Mouse (Mus musculus) heart, postnatal 25 days (tissue): ENCODE measurements around the gene Nup85. TPM values are rescaled to one million over a fixed set of nuclear protein-coding genes. Genes with fewer than 3 reads are reported as not detected.

Experiments used
- DNase-seq: peaks from one replicate; pipeline ENCODE4 v3.0.0; 2022; ENCODE audit warnings: low spot score
- intact Hi-C: fragments of 180-260 bp; cut with DNase I; formaldehyde crosslinking; loops from one replicate; pipeline ENCODE4 v1.15.1; 2025
- total RNA-seq, 2 experiments: library from RNA; stranded (reverse); gene quantifications; 2 replicates each; pipeline ENCODE4 v1.2.3; 2021

The Nup85 gene
- total RNA-seq, 2 experiments from 2014 or later = 20.4 to 25.1 TPM

DNA sequence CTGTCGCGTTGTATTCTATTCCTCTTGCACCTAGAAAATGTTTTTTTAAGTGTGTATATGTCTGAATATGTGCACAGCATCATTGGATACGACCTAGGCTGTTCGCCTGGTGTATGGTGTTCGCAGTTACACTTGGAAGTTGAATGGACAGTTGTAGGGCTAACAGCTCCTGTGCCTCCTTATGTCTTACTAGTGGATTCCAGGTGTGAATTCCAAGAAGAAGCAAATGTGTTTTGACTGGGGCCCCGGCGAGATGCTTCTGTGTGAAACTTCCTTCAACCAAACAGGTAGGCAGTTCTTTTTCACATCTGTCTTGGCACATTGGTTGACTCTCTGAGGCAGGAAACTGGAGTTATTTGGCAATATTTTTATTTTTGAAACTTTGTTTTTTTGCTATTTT is 727 bp downstream of the Nup85 start:
- no peak for DNase-seq
- intact Hi-C loops = loop anchor here (2.0 to 5.0 kb wide), 2 partner anchors 38 to 83 kb away; partner anchors contain the start of gene Mrps7

DNA sequence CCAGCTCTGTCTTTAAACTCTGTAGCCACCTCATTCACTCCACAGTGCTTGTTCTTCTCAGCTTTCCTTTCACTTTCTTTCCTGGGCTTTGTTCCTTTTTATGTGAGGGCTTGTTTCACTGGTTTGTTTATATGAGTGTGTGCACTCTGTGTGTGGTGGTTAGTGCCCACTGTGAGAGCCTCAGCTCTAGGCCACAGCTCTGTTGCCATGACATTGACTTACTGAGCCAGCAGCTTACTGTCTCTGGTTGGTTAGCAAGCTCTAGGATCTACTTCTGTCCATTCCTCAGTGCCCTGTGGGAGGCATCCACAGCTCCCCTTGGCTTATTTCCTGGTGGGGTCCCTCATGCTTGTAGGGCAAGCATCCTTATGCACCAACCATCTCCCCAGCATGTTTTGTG is 14.8 kb downstream of the Nup85 start:
- intact Hi-C loops = no loop called here
- DNase-seq = no peak

DNA sequence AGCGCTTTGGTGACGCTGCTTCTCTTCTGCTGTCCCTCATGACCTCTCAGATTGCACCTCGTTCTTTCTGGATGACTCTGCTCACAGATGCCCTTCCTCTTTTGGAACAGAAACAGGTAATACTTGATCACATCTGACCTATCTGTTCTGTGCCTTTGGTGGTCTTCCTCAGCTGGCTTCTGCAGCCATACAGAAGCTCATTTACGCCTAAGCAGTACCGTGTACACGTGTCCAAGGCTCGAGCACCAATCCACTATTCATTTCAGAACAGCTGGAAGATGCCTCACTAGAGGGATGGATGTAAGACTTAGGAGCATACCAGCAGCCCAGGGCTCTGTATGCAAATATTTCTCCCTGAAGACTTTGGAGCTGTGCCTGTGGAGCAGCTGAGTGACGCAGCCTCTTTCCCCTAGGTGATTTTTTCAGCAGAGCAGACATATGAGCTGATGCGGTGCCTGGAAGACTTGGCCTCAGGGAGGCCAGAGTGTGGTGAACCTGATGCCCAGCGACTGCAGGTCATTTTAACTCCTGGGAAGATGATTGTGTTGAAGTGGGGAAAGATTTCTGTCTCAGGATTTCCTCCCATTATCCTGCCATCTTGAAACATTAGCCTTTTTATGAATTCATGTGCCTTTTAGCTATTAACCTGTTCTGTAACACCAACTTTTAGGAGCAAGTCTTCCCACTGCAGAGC is 18.8 kb downstream of the Nup85 start:
- intact Hi-C loops = no loop called here
- no peak for DNase-seq

DNA sequence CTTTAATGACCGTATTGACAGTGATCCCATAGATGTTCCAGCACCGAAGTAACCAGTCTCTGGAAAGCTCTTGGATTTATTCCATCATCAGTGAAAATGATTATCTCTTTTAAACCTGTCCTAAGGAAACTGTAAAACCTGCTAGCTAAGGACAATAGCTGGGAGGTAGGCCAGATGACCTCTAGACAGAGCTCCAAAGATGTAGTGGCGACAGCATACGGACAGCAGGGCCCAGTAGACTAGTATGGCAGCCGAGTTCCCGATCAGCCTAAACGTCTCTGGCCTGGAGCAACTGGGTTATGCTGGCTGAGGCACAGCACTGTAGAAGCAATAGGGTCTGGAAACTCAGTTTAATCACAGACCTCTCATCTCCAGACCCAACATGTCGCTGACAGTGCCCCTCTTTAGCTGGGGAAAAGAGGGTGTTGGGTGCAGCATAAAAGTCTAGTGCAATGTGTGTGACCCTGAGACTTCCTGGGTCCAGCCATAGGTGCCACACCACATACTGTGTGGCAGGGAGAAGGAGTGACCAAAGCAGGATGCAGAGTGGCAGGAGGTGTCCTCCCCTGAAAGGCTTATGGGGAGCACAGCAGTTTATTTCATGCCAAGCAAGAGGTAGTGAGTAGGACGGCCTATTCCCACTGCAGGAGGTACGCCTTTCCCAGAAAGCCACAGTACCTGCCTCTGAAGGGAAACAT is 20.3 kb downstream of the Nup85 start:
- no peak for DNase-seq
- intact Hi-C loops = no loop called here

DNA sequence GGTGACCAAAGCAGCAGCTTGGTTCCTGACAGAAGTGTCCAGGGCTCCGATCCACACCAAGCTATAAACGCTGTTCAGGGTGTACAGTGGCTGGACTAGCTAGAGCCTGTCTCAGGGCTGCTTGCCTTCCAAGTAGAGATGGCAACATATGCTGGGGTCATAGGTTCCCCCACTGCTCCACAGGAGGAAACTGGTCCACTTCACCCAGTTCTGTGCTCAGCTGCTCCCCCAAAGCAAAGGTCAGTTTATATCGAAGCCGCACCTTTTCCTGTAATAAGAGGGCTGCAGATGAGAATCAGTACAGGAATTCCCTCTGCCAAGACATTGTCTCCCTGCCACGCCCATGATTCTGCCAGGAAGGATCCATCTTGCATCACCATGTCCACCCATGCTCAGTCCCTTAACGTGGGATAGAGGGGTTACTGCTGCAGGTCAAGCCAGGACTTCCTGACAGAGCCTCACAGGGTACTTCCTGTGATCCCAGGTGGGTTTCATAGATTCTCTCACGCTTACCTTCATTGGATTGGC is 21.4 kb downstream of the Nup85 start:
- DNase-seq = no peak
- intact Hi-C loops = no loop called here

DNA sequence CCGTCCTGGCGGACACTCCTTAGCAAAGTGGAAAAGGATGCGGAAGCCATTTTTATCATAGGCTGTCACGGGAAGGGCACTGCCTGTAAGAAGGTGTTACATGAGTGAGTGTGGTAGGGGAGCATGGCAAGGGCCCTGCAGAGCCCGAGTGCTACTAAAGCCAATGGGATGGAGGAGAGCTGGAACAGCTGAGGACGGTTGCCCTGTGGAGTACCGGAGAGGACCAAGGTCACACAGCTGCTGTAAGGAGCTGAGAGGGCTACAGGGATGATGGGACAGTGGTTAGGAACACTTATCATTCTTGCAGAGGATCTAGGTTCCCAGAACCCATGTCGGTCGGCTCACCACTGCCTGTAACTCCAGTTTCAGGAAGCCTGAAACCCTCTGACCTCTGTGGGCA is 22.2 kb downstream of the Nup85 start:
- intact Hi-C loops = no loop called here
- DNase-seq = no peak

DNA sequence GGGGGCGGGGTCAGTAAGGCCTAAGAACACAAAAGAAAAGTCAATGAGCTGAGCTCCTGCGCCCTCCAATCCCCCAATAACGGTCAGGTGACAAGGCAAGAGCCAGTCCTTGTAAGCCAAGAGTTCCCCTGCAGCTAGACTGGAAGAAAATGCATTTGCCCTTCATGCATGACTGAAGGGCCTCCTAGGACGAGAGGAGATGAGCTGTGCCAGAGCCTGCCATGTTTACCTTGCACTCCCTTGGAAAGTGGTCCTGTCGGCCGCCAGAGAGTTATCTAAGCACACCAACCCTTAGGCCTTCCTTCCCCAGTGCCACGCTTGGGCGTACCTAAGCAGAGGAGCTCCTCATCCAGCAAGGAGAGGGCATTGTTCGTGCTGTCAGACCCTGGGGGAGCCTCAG is 23.8 kb downstream of the Nup85 start:
- intact Hi-C loops = no loop called here
- no peak for DNase-seq

DNA sequence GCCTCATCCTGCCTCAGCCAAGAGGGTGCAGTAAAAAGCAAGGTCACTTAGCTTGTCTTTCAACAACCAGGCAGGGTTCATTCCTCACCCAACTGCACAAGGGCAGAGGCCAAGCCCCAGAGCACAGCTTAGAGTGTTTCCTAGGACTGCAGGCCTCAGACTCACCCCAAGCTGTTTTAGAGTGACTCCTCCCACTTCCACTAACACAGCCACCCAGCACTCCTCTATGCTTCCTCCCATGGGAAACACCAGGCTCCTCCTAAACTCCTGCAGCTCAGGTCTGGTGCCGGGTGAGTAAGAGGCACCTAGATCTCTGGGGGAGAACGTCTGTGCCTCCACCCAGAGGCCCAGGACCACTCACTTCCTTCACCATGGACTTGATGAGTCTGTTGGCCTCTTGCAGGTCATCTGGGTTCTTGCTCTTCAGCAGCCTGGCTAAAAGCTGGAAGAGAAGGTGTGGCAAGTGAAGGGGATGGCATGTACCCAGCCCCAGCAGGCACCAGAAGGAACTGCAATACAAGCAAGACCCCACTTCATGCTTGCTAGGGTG is 26.4 kb downstream of the Nup85 start:
- intact Hi-C loops = no loop called here
- no peak for DNase-seq

DNA sequence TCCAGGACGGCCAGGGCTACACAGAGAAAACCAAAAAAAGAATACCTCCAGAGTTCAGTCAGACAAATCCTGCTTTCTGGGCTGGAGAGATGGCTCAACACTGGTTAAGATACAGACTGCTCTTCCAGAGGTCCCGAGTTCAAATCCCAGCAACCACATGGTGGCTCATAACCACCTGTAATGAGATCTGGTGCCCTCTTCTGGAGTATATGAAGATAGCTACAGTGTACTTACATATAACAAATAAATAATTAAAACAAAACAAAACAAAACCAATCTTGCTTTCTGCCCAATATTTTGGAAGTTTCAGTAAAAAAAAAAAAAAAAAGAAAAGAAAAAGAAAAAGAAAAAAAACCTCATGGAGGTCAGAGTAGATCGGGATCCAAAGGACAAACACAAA is 31.0 kb downstream of the Nup85 start:
- DNase-seq = no peak
- intact Hi-C loops = no loop called here

DNA sequence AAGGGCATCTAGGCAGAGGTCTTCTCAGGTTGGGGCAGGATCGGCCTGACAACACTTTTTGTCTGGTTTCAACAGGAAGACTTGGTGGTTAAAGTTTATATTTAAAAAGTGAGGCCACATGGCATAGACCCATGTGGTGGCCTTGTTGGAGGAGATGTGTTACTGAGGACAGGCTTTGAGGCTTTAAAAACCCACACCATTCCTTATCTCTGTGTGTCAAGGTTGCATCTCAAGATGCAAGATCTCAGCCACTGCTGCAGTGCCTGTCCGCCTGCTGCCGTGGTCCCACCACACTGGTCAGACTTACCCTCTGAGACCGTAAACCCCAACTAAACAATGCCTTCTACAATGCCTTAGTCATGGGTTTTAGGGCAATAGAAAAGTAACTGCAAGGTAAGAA is 34.1 kb downstream of the Nup85 start:
- no peak for DNase-seq
- intact Hi-C loops = no loop called here

DNA sequence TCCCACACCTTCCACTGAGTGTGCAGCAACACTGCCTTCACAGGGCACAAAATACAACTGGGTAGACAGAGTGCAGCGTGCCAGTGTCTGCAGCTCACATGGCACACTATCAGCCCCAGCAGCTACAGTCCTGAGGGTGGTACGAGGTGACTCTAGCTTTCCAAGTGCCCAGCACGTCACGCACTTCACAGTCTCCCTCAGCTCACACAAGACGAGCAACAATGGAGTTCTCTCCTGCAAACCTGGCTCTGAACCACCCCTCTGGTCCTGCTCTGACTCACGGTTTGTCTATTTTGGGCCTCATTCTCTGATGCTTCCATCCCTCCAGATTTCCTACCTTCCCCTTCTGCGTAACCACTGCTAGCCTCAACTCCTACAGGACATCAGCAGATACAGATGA is 35.5 kb downstream of the Nup85 start:
- intact Hi-C loops = loop anchor here (5.0 kb wide), 1 partner anchor 172 kb away; no protein-coding TSS in a partner anchor
- DNase-seq = no peak

DNA sequence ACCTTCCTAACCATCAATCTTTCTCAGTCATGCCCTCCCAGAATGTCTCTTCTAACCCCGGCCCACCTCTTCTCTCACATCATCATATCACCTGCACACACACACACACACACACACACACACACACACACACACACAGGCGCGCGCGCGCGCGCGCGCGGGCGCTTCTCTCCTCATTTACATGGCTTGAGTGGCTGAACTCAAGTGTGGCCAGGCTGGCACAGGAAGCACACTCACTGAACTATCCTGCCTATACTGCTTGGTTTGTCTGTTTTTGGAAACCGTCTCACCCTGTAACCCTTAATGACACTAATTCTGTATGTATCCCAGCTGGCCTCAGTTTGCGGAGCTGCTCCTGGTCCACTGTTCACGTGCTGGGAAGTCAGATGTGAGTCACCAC is 36.5 kb downstream of the Nup85 start:
- intact Hi-C loops = loop anchor here (5.0 kb wide), 1 partner anchor 173 kb away; no protein-coding TSS in a partner anchor

DNA sequence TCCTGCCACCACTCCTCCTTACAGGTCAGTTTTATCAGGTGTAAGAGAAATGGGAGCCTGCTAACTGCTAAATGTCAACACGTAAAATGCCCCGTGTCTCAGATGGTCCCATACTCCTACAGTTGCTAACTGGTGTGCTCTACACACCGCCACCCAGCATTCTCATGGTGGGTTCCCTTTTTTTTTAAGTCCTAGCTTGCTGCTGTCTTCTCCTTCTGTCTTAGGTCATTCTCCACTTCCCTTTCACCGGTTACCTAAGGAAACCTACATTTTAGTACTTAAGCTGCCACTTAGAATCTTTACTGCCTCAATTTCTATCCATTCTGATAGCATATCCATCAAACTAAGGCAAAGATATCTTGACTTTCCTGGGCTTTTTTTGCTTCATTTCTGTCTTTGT is 36.9 kb downstream of the Nup85 start:
- no peak for DNase-seq
- intact Hi-C loops = loop anchor here (5.0 kb wide), 1 partner anchor 174 kb away; no protein-coding TSS in a partner anchor

More for the DNA sequence above, 36.5 kb downstream of the Nup85 start:
- DNase-seq = no peak

DNA sequence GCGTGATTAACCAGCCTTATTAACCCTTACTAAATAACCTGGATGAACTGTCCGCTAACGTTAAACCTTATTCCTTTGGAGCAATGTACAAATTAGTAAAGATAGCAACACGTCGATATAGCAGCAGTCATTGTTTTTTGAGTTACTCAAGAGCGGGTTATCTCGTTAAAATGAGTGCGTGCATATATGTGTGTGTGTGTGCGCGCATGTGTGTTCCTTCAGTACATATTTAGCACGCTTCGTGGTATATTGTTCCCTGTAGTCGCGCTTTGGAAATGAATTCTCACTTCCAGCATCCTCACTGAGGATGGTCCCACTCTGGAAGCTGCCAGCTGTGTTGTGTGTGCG is 38.9 kb downstream of the Nup85 start:
- intact Hi-C loops = loop anchor here (2.0 to 5.0 kb wide), 2 partner anchors 38 to 176 kb away; partner anchors contain the start of gene Nup85
- no peak for DNase-seq

DNA sequence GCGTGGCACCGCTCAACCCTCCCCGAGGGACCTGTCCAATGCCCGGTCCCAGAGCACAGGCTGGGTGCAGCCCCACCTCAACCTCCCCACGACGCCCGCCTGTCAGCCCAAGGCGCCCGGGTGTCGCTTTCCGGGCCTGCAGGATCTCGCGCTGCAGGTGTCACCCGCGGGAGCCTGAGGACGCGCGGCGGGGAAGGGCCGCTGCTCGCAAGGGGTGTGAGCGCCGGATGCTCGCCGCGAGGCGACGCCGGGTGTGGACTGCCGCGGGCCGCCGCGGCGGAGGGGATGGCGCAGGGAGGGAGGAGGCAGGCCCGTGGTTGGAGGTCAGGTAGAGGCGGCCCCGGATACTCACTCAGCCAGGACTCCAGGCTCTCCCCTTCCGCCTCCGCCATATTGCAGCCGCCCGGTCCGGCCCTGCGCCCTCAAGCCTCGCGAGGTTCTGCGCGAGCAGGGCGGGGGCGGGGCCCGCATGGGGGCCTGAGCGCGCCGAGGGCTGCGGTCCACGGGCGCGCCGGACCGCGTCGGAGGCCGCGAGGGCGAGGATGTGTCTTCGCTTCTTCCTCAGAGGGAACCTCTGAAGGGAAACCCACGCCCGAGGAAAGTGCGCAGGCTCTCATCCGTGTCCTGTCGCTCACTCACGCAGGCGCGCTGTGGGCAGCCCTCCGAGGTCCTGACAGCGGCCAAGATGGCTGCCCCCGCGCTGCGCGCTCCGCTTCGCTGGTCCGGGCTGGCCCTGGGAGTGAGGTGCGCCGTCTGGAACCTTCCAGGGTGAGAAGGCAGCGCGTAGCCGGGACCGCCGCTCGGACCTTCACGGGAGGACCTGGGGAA is 39.5 kb downstream of the Nup85 start, which contains the start of the genes Mrps7 and Gga3:
TSS of gene Mrps7 (plus strand) at position 450 of the 828 bp plus-strand sequence.
TSS of gene Gga3 (minus strand) at position 576 of the 828 bp plus-strand sequence.
- peak; percentile 88 for DNase-seq
- intact Hi-C loops = loop anchor here (2.0 to 5.0 kb wide), 2 partner anchors 39 to 176 kb away; partner anchors contain the start of gene Nup85

DNA sequence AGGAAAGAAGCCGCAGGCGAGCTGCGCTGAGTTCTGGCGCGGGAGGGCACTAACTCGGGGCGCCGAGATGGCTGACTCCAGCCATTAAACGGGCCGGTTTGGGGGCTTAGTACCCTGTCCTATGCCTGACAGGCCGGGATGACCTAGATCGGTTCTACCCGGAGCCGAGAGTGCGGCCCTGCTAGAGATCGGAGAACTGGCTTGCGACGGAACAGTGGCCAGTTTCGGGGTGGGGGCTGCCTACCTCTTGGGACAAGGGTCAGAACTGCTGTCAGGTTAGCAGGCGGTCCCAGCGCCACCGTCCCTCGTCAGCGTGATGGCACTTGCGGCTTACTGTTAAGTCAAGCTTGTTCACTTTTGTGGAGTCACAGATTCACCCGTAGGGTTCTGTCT is 40.1 kb downstream of the Nup85 start:
- intact Hi-C loops = loop anchor here (5.0 kb wide), 1 partner anchor 177 kb away; no protein-coding TSS in a partner anchor

DNA sequence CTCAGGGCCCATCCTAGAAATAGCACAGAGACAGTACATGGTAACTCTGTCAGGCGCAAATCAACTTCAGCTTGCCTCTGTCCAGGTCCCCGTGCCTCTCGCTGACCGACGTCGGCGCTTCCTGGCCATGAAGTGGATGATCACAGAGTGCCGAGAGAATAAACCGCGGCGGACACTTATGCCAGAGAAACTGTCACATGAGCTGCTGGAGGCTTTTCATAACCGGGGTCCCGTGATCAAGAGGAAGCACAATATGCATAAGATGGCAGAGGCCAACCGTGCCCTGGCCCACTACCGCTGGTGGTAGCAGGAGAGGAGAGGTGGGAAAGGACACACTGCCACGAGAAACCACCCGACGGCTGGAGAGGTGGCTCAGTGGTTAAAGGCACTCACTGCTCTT is 42.5 kb downstream of the Nup85 start:
- DNase-seq = no peak
- intact Hi-C loops = no loop called here

More for the DNA sequence above, 40.1 kb downstream of the Nup85 start:
- no peak for DNase-seq

DNA sequence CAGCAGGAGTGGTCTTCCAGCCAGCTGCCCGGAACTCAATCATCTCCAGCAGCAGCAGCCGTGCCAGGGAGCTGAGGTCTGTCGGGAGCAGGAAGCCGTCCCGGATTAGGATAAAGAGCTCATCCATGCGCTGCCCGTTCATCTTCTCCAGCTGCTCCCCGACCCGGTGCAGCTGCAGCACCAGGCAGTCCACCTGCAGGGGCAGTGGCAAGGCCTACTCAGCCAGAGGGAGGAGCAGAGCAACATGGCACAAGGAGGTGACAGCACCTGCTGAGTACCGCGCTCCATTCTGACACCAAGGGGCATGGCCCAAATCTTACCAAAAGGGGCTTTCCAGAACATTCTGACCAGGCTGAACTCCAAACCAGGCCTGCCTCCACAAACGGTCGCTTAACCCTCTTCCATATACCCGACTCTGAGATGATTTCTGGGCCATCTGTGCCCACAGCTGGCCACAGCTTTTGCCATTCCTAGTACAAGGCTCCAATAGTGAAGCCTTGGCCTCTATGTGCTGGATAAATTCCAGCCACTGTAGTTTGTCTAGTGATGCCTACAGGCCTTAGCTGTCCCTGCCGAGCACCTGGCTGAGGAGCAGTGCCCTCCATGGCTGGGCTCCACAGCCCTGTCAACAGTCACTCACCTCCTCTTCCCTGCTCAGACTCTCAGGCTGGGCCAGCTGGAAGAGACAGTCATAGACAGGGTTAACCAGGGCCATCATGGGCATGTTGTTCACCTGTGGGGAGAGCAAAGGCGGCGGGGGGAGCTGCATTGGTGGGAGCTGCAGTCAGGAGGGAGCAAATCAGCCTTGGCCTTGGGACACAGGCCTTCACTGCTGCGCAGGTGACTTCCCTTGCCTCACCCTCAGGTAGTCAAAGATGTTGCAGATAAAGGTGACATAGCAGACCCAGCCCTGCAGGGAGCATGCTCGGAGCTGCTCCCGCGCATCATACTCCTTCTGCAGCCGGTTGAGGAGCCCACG is 44.5 kb downstream of the Nup85 start:
- DNase-seq = no peak
- intact Hi-C loops = no loop called here

DNA sequence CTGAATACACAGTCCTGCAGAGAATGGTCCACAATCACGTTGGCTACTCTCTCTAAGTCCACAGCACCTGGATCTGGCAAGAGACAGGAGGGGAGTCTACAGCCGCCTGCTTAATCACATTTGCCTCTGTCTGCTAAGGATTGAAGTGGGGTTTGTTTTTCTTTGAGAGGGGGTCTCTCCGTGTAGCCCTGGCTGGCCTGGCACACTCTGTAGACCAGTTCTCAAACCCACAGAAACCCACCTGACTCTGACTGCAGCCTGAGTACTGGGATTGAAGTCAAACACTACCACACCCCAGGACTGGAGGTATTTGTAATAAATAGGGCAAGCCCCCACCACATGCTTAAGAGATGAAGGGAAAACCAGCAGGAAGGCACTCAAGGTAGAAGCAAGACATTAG is 45.3 kb downstream of the Nup85 start:
- no peak for DNase-seq
- intact Hi-C loops = no loop called here
